Mouse (Mus musculus): ENCODE data around the gene 2200002J24Rik. TPM values are rescaled to one million over a fixed set of nuclear protein-coding genes. Genes with fewer than 3 reads are reported as not detected.
A peak's percentile ranks its signal among the peaks of the same experiment; 100 is the strongest.

2200002J24Rik gene
- polyA plus RNA-seq, 1 experiment, result 1.1 TPM

DNA sequence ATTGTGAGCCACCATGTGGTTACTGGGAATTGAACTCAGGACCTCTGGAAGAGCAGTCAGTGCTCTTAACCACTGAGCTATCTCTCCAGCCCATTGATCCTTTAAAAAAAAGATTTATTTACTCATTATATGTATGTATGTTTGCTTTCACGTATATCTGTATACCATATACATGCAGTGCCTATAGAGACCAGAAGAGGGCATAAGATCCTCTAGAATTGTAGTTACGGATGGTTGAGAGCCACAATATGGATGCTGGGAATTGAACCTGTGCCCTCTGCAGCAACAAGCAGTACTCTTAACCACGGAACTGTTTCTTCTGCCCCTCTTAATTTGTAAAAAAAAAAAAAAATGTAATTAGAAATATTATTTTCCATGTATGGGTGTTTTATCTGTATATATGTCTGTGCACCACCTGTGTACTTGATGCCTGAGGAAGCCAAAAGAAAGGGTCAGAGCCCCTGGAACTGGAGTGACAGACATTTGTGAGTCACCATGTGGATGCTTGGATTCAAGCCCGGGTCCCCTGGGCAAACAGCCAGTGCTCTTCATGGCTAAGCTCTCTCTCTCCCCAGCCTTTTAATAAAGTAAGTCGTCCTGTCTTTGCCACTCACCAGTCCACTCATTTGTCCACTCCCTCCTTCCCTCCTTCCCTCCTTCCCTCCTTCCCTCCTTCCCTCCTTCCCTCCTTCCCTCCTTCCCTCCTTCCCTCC, 20.3 kb upstream of the 2200002J24Rik start:
- Histone ChIP-seq H3K4me3 (ENCODE audit: low read depth, low read length) (no peak overlapping the region), H3K36me3 (ENCODE audit: control insufficient read depth, insufficient read depth, low read length) (no peaks in the 10 kb centered on the region), H3K27me3 (ENCODE audit: control insufficient read depth, insufficient read depth, low read length) (no peaks in the 10 kb centered on the region), H3K4me1 (ENCODE audit: control insufficient read depth, insufficient read depth, insufficient read length, low read length) (no peaks in the 10 kb centered on the region), H3K27ac (ENCODE audit: insufficient read depth, low read depth, low read length) (no peak overlapping the region)
- WGBS, result 65% methylated on average over 5 of the region's 5 CpGs
- TF ChIP-seq POLR2A (IDR thresholded peaks at IDR 0.05; ENCODE audit: low read depth, low read length) (no peak), CTCF (IDR thresholded peaks at IDR 0.05; ENCODE audit: extremely low read depth, insufficient read length, insufficient replicate concordance, low read depth, low read length) (no peak)

DNA sequence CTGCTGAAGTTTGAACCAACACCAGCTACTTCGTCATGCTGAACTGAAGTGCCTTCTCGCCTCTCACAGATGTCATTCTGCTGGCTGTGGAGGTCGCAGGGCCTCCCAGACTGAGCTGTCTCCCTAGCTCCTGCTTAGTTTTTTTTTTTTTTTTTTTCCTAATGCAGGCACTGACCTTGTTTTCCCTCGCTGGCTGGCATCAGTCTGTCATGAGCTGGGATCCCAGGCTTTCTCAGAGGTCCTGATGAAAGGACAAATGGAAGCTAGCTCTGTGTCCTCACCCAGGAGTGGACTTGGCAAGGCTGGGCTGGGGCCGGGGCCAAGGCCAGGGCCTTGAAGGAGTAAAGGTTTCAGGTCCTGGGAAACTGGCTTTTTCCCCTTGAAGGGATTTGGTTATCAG, 16.8 kb upstream of the 2200002J24Rik start:
- Histone ChIP-seq H3K4me3 (ENCODE audit: low read depth, low read length) (no peak overlapping the region), H3K27me3 (ENCODE audit: control insufficient read depth, insufficient read depth, low read length) (no peaks in the 10 kb centered on the region), H3K27ac (ENCODE audit: insufficient read depth, low read depth, low read length) (no peak overlapping the region), H3K36me3 (ENCODE audit: control insufficient read depth, insufficient read depth, low read length) (no peaks in the 10 kb centered on the region), H3K4me1 (ENCODE audit: control insufficient read depth, insufficient read depth, insufficient read length, low read length) (no peaks in the 10 kb centered on the region)
- no peak for TF ChIP-seq CTCF (IDR thresholded peaks at IDR 0.05; ENCODE audit: extremely low read depth, insufficient read length, insufficient replicate concordance, low read depth, low read length)
- TF ChIP-seq POLR2A (IDR thresholded peaks at IDR 0.05; ENCODE audit: low read depth, low read length), result no peak
- 67% methylated on average over 5 of the region's 5 CpGs for WGBS

DNA sequence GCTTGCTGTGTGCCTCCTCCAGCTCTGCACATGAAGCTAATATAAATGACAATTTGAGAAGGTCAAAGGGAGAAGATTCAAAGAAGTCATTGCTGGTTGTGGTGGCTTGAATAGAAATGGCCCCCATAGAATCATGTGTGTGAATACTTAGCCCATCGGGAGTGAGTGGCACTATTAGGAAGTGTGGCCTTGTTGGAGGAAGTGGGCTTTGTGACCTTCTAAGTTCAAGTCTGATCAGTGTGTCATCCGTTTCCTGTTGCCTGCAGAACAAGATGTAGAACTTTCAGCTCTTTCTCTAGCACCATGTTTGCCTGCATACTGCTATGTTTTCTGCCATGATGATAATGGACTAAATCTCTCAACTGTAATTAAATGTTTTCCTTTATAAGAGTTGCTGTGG, 15.3 kb upstream of the 2200002J24Rik start:
- Histone ChIP-seq H3K27ac (ENCODE audit: insufficient read depth, low read depth, low read length) (no peak overlapping the region), H3K27me3 (ENCODE audit: control insufficient read depth, insufficient read depth, low read length) (no peaks in the 10 kb centered on the region), H3K36me3 (ENCODE audit: control insufficient read depth, insufficient read depth, low read length) (no peaks in the 10 kb centered on the region), H3K4me3 (ENCODE audit: low read depth, low read length) (no peak overlapping the region), H3K4me1 (ENCODE audit: control insufficient read depth, insufficient read depth, insufficient read length, low read length) (peaks cover 4% of the 10 kb centered on the region; the same call in 1 of the 2 replicates)
- WGBS, result 84% methylated on average over 2 of the region's 2 CpGs
- TF ChIP-seq CTCF (IDR thresholded peaks at IDR 0.05; ENCODE audit: extremely low read depth, insufficient read length, insufficient replicate concordance, low read depth, low read length) (no peak), POLR2A (IDR thresholded peaks at IDR 0.05; ENCODE audit: low read depth, low read length) (no peak)

DNA sequence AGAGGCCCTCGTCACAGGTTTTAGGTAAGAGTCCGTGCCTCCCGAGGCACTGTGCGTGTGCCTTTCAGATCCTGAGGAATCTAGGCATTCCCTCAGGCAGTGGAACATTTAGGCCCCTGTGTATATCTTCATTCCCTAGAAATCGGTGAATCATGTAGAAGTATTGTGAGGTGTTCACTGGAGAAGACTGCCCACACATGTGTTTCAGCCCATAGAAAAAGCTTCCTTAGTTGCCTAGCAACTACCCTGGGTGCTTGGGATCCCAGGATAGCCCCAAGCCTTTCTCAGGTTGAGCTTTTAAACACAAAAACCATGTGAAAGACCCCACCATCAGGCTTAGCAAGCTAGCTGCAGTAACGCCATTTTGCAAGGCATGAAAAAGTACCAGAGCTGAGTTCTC, 10.4 kb upstream of the 2200002J24Rik start:
- TF ChIP-seq CTCF (IDR thresholded peaks at IDR 0.05; ENCODE audit: extremely low read depth, insufficient read length, insufficient replicate concordance, low read depth, low read length) (no peak), POLR2A (IDR thresholded peaks at IDR 0.05; ENCODE audit: low read depth, low read length) (no peak)
- Histone ChIP-seq H3K36me3 (ENCODE audit: control insufficient read depth, insufficient read depth, low read length) (no peaks in the 10 kb centered on the region), H3K4me1 (ENCODE audit: control insufficient read depth, insufficient read depth, insufficient read length, low read length) (peaks cover 5% of the 10 kb centered on the region; the same call in 1 of the 2 replicates), H3K27me3 (ENCODE audit: control insufficient read depth, insufficient read depth, low read length) (no peaks in the 10 kb centered on the region), H3K4me3 (ENCODE audit: low read depth, low read length) (no peak overlapping the region), H3K27ac (ENCODE audit: insufficient read depth, low read depth, low read length) (no peak overlapping the region)
- WGBS, result 64% methylated on average over 6 of the region's 6 CpGs

DNA sequence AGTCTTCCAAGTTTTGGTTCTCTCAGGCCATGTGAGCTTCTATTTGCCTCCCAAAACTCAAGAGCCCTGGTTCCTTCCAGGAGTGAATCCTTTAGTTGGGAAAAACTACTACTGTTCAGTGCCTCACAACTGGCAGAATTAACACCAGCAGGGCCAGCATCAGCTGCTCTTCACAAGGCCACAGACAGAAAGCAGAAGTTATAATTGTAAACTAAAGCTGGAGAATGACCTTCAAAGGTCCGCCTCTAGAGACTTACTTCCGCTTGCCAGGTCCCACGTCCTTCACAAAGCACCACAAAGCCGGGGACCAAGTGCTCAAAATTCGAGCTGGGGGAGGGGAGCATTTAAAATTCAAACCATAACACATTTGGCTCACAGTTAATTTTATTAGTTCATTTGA, 625 bp upstream of the 2200002J24Rik start:
- TF ChIP-seq POLR2A (IDR thresholded peaks at IDR 0.05; ENCODE audit: low read depth, low read length) (no peak), CTCF (IDR thresholded peaks at IDR 0.05; ENCODE audit: extremely low read depth, insufficient read length, insufficient replicate concordance, low read depth, low read length) (no peak)
- 20% methylated on average over 5 of the region's 5 CpGs for WGBS

DNA sequence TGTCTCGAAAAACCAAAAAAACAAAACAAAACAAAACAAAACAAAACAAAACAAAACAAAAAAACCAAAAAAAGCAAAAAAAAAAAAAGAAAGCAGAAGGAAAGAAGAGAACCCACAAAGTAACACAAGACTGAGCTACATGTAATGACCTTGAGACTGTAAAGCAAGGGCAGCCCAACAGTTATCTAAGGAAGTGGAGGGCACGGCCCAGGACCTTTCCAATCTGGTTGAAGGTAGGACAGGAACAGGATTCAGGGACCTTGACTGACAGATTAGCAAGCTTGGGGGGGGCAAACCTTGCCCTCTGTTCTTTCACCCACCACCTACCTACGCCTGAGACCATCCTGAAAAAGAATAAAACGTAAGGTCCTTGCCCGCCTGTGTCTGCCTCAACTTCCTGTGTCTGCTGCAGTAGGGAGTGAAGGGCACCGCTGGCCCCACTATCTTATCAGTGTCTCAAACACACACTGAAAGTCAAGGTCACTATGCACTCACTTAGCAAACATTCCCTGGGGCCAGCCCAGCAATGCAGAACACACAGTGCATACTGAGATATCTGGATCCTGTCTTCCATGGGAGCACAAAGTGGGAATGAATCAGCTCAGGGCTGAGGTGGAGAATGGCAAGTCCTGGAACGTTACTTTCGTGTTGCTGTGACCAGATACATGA, 7.6 kb downstream of the 2200002J24Rik start:
- 25% methylated on average over 8 of the region's 8 CpGs for WGBS
- H3K4me3 ChIP-seq (ENCODE audit: low read depth, low read length), result peak overlapping the region; percentile 20; the same call in 1 of the 2 replicates
- peak overlapping the region; percentile 93 for H3K27ac ChIP-seq (ENCODE audit: insufficient read depth, low read depth, low read length)
- peaks cover 24% of the 10 kb centered on the region; the same call in 1 of the 2 replicates for H3K4me1 ChIP-seq (ENCODE audit: control insufficient read depth, insufficient read depth, insufficient read length, low read length)
- H3K36me3 ChIP-seq (ENCODE audit: control insufficient read depth, insufficient read depth, low read length), result no peaks in the 10 kb centered on the region
- TF ChIP-seq CTCF (IDR thresholded peaks at IDR 0.05; ENCODE audit: extremely low read depth, insufficient read length, insufficient replicate concordance, low read depth, low read length) (no peak), POLR2A (IDR thresholded peaks at IDR 0.05; ENCODE audit: low read depth, low read length) (no peak)
- H3K27me3 ChIP-seq (ENCODE audit: control insufficient read depth, insufficient read depth, low read length), result no peaks in the 10 kb centered on the region

More for the DNA sequence above, 625 bp upstream of the 2200002J24Rik start:
- Histone ChIP-seq H3K27ac (ENCODE audit: insufficient read depth, low read depth, low read length) (peak overlapping the region; percentile 45), H3K36me3 (ENCODE audit: control insufficient read depth, insufficient read depth, low read length) (no peaks in the 10 kb centered on the region), H3K4me3 (ENCODE audit: low read depth, low read length) (no peak overlapping the region), H3K4me1 (ENCODE audit: control insufficient read depth, insufficient read depth, insufficient read length, low read length) (peaks cover 16% of the 10 kb centered on the region), H3K27me3 (ENCODE audit: control insufficient read depth, insufficient read depth, low read length) (no peaks in the 10 kb centered on the region)

DNA sequence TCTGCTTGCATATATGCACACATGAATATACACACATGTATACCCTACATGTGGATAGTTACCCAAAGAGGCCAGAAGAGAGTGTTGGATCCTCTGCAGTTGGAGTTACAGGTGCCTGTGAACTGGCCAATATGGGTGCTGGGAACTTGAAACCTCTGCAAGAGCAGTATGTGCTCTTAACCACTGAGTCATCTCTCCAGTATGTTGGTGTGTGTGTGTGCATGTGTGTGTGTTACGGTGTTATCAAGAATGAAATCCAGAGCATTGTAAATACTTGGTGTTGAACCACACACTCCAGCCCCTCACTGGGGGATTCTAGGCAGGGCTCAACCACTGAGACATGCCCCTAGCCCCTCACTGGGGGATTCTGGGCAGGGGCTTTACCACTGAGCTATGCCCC, 8.7 kb downstream of the 2200002J24Rik start:
- no peak overlapping the region for H3K27ac ChIP-seq (ENCODE audit: insufficient read depth, low read depth, low read length)
- 70% methylated on average over 1 of the region's 1 CpGs for WGBS
- no peak overlapping the region for H3K4me3 ChIP-seq (ENCODE audit: low read depth, low read length)
- TF ChIP-seq POLR2A (IDR thresholded peaks at IDR 0.05; ENCODE audit: low read depth, low read length) (no peak), CTCF (IDR thresholded peaks at IDR 0.05; ENCODE audit: extremely low read depth, insufficient read length, insufficient replicate concordance, low read depth, low read length) (no peak)
- H3K27me3 ChIP-seq (ENCODE audit: control insufficient read depth, insufficient read depth, low read length), result no peaks in the 10 kb centered on the region
- peaks cover 27% of the 10 kb centered on the region; the same call in 1 of the 2 replicates for H3K4me1 ChIP-seq (ENCODE audit: control insufficient read depth, insufficient read depth, insufficient read length, low read length)
- H3K36me3 ChIP-seq (ENCODE audit: control insufficient read depth, insufficient read depth, low read length), result no peaks in the 10 kb centered on the region

Data from small intestine, adult 2 months (tissue).